Mouse (Mus musculus): ENCODE data around the gene Trim28.
A peak's percentile ranks its signal among the peaks of the same experiment; 100 is the strongest.

The Trim28 gene

GRCm38 (mm10) chr7:12998851-12999250 is at the start of gene Trim28:
Gene Trim28, plus strand, starts transcription at chr7:12999114.
- no peak for DNase-seq (ENCODE audit: low spot score)

GRCm38 (mm10) chr7:12949872-12950229 is 49.1 kb upstream of the Trim28 start:
- DNase-seq (ENCODE audit: low spot score), result no peak

GRCm38 (mm10) chr7:12954896-12955295 is 44.0 kb upstream of the Trim28 start:
- no peak for DNase-seq (ENCODE audit: low spot score)

- DNase-seq (ENCODE audit: low spot score), result no peak
Measured at GRCm38 (mm10) chr7:12957511-12957910, 41.4 kb upstream of the Trim28 start.

GRCm38 (mm10) chr7:12958948-12959347 is 40.0 kb upstream of the Trim28 start:
- DNase-seq (ENCODE audit: low spot score), result no peak

GRCm38 (mm10) chr7:12959718-12960117 is 39.2 kb upstream of the Trim28 start:
- DNase-seq (ENCODE audit: low spot score), result no peak

- DNase-seq (ENCODE audit: low spot score), result no peak
Measured at GRCm38 (mm10) chr7:12961511-12962141, 37.3 kb upstream of the Trim28 start.

GRCm38 (mm10) chr7:12965678-12966091 is 33.2 kb upstream of the Trim28 start, which contains the start of gene Zfp324:
Gene Zfp324, plus strand, starts transcription at chr7:12965838.
- DNase-seq (ENCODE audit: low spot score), result peak; percentile 87

- no peak for DNase-seq (ENCODE audit: low spot score)
Measured at GRCm38 (mm10) chr7:12966104-12966845, 32.6 kb upstream of the Trim28 start.

GRCm38 (mm10) chr7:12970906-12971305 is 28.0 kb upstream of the Trim28 start:
- DNase-seq (ENCODE audit: low spot score), result no peak

- DNase-seq (ENCODE audit: low spot score), result peak; percentile 98
Measured at GRCm38 (mm10) chr7:12977682-12978389, 21.1 kb upstream of the Trim28 start, which contains the start of gene Zfp446. Gene Zfp446, plus strand, starts transcription at chr7:12977848.

- no peak for DNase-seq (ENCODE audit: low spot score)
Measured at GRCm38 (mm10) chr7:12978931-12979722, 19.8 kb upstream of the Trim28 start.

GRCm38 (mm10) chr7:12979776-12980175 is 19.1 kb upstream of the Trim28 start:
- no peak for DNase-seq (ENCODE audit: low spot score)

- no peak for DNase-seq (ENCODE audit: low spot score)
Measured at GRCm38 (mm10) chr7:12980291-12980690, 18.6 kb upstream of the Trim28 start.

GRCm38 (mm10) chr7:12985724-12986123 is 13.2 kb upstream of the Trim28 start:
- no peak for DNase-seq (ENCODE audit: low spot score)

- DNase-seq (ENCODE audit: low spot score), result no peak
Measured at GRCm38 (mm10) chr7:12986906-12987305, 12.0 kb upstream of the Trim28 start.

- no peak for DNase-seq (ENCODE audit: low spot score)
Measured at GRCm38 (mm10) chr7:12987409-12988189, 11.3 kb upstream of the Trim28 start.

GRCm38 (mm10) chr7:12992222-12992621 is 6.7 kb upstream of the Trim28 start:
- DNase-seq (ENCODE audit: low spot score), result no peak

GRCm38 (mm10) chr7:12993148-12993547 is 5.8 kb upstream of the Trim28 start:
- DNase-seq (ENCODE audit: low spot score), result no peak

- no peak for DNase-seq (ENCODE audit: low spot score)
Measured at GRCm38 (mm10) chr7:12995862-12996261, 3.1 kb upstream of the Trim28 start.

- DNase-seq (ENCODE audit: low spot score), result no peak
Measured at GRCm38 (mm10) chr7:12997230-12997629, 1.7 kb upstream of the Trim28 start.
